Mouse (Mus musculus) retina, embryonic 14.5 days (tissue): Measurements from ENCODE around the gene Clec4g.

Experiments used
- DNase-seq: peaks from one replicate; pipeline ENCODE4 v3.0.0-alpha.2; 2015; ENCODE audit warnings: low spot score

Clec4g gene

GRCm38 (mm10) chr8:3679236-3679635, 41.2 kb downstream of the Clec4g start:
- no peak for DNase-seq

- DNase-seq = no peak
Measured at GRCm38 (mm10) chr8:3678831-3679230, 41.6 kb downstream of the Clec4g start.

DNA sequence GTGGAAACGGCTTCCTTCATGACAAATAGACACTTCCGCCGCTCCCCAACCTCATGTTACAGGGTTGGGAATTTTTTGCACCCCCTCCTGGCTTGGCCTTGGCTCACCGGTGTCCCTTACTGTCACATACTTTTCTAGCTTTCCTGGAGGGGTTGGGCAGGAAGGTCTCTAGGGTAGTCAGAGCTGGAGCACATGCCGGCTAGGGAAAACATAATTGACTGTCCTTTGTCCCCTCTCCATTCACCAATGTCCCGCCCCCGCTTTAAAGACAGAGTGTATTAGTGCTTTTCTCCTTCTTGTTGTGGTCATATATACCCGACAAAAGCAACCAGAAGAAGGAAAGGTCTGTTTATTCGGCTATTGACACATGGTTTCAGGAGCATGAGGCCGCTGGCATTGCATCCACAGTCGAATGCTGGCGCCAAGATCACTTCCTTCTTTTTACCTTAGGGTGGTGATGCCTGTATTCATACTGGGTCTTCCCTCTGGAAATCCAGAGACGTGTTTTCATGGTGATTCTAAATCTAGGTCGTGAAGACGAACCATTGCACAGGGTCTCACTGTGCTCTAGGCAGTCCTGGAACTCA, 43.4 kb downstream of the Clec4g start:
- peak; percentile 8 for DNase-seq

DNA sequence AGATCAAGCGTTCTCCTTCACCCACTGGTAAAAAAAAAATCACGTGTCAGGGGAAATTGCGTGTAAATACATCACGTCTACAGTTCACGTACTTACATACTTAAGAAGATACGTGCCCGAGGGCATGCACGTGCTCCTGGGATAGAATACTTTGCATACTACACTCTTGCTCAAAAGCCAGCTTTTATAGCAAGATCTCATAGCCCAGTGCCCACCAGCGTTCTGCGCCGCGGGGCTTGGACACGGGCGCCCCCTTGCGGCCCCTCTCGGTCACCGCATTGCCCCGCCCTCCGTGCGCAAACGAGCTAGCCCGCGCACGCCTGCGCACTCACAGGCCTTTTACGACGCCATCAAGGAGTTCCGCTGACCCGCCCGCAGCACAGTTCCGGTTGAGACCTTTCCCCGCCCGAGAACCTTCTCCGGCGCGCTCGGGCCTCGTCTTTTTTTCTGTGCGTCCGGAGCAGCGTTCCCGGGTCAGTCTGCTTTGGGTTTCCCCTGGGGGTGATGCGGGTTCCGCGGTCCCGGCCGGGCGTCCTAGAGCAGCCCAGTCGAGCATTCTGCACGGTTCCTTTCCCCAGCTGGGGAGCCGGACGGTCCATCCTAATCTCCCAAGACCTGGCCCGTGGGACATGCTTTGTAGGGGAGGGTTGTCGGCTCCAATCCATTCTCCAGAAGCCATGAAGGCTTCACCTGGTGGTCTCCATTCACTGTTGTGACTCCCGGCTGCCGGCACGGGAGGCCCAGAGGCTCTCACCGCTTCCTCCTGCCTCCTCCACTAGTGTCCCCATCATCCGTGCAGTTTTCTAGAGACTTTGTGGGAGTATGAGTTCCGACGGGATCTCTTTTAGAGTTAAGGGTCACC, 44.1 kb downstream of the Clec4g start, which contains the start of gene Trappc5:
Gene Trappc5 (plus strand): TSS at position 169 of the 862 bp plus-strand sequence.
- DNase-seq = peak; percentile 97

- DNase-seq = no peak
Measured at GRCm38 (mm10) chr8:3674671-3675070, 45.8 kb downstream of the Clec4g start.

DNA sequence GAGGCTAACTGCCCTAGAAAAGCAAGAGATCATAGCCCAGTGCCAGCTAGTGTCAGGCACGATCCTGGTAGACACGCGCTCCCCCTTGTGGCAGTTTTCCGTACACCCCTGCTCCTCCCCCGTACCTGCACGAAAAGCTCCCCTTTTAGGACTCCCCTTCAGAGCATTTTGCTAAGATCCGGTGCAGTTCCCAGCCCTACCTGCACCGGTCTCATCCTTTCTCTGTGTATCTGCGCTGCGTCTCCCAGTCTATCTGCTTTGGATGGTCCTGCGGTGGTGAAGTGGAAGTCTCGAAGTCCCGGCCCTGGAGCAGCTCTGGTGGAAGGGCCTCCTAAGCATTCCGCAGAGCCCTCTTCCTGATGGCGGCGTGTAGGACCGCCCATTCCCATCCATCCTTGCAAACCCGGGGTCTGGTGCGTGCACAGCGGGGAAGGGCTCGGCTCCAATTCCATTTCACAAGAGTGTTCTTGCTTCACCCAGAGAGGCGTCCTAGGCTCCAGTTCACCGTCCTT, 48.4 kb downstream of the Clec4g start, which contains the start of gene Fcor:
Gene Fcor (minus strand): TSS at position 383 of the 512 bp plus-strand sequence.
- DNase-seq = peak; percentile 91

DNA sequence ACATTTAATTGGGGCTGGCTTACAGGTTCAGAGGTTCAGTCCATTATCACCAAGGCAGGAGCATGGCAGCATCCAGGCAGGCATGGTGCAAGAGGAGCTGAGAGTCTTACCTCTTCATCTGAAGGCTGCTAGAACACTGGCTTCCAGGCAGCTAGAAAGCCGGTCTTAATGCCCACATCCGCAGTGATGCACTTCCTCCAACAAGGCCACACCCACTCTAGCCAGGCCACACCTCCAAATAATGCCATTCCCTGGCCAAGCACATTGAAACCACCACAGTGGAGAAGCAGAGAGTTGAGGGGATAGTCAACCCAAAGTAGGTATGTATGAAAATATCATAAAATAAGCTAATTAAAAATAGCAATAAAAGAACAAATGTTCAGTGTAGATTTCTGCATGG, 50.1 kb downstream of the Clec4g start:
- no peak for DNase-seq

DNA sequence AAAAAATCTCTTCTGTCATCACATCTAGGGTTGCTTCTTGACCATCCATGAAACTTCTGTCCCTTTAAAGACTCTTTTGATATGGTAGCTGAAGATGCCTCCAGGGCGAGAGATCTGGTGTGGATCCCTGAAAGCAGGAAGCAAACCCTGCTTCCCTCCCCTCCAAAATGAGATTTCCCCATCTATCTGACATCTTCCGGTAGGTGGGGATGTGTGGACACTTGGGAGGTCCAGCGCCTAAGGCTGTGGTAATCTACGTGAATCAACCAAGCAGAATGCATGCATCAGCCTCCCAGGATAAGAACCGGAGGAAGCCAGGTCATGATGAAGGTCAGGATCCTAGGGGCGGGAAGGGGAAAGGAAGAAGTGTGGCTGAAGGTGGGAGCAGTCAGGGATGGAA, 54.9 kb downstream of the Clec4g start, which contains the start of gene Mcemp1:
Gene Mcemp1 (plus strand): TSS at position 248 of the 400 bp plus-strand sequence.
- DNase-seq = no peak

- no peak for DNase-seq
Measured at GRCm38 (mm10) chr8:3664405-3664804, 56.0 kb downstream of the Clec4g start.

GRCm38 (mm10) chr8:3660889-3661288, 59.6 kb downstream of the Clec4g start:
- DNase-seq = no peak
